Mouse (Mus musculus): ENCODE measurements around the gene Kcnma1. TPM values are rescaled to one million over a fixed set of nuclear protein-coding genes. Genes with fewer than 3 reads are reported as not detected.

The Kcnma1 gene
- polyA plus RNA-seq, 1 experiment from 2014 or later: 0.04 TPM

DNA sequence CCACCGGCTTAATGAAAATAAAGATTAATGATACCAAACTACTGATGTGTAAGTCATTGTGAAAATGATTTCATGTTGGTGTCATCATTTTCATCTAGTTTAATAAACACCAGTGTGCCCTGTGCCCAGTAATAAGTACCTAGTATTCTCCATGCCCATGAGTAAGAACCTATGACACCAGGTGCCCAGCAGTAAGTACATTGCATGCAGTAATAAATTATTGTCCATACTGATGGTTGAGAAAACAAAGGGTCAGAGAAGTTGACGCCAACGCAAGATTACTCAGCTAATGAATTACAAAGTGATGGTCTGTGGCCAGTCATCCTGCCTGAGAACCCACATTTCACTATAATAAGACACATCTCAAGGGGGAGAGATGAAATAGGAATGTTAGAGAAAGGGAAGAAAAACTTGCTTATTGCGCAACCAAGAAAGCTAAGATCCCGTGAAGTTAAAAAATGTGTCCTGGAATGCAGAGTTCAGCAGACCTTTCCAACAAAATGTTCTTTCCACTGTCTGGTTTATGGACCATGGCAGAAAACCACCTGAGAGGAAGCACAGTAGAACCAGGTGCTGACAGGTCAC lies 381.2 kb downstream of the Kcnma1 start:
- no peaks in the 10 kb centered on the region for H3K9me3 ChIP-seq (ENCODE audit: low read length)
- DNase-seq (no peak), ATAC-seq (no peak)
- no peak overlapping the region for H3K27ac ChIP-seq (ENCODE audit: low read depth)
- H3K27me3 ChIP-seq (ENCODE audit: insufficient read depth, low read length): no peaks in the 10 kb centered on the region
- no peaks in the 10 kb centered on the region for H3K36me3 ChIP-seq (replicated peaks; ENCODE audit: insufficient read depth, low read length)
- H3K4me3 ChIP-seq (ENCODE audit: low read depth, low read length): no peak overlapping the region
- H3K4me2 ChIP-seq (ENCODE audit: low read depth, low read length): no peak overlapping the region
- WGBS (ENCODE audit: insufficient replicate concordance): 80% methylated on average over 5 of the region's 5 CpGs
- H3K4me1 ChIP-seq (ENCODE audit: insufficient read depth): no peaks in the 10 kb centered on the region
- no peak overlapping the region for H3K9ac ChIP-seq (replicated peaks)
- no peak for TF ChIP-seq CTCF (IDR thresholded peaks at IDR 0.05; ENCODE audit: low read depth)
- no peak for TF ChIP-seq EP300 (IDR thresholded peaks at IDR 0.05; ENCODE audit: low read depth)

DNA sequence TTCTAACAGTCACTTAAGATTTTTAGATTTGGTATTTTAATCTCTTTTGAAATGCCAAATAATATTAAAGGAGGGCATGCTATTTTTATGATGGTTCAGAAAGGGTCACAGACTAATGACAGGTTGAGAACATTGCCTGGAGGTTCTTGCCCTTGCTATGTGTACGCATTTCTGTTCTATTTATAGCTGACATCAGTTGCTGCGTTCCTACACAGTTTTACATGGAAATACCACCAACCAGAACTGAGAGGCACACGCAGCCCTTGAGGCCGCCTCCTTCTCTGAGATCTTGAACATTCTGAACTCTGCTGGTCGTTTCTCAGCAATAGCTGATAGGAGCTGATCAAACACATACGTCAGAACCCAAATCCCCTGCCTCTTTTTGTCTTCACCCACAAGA lies 387.4 kb downstream of the Kcnma1 start:
- H3K4me1 ChIP-seq (ENCODE audit: insufficient read depth): no peaks in the 10 kb centered on the region
- no peak overlapping the region for H3K27ac ChIP-seq (ENCODE audit: low read depth)
- ATAC-seq (no peak), DNase-seq (no peak)
- no peaks in the 10 kb centered on the region for H3K9me3 ChIP-seq (ENCODE audit: low read length)
- 53% methylated on average over 6 of the region's 6 CpGs for WGBS (ENCODE audit: insufficient replicate concordance)
- no peak for TF ChIP-seq EP300 (IDR thresholded peaks at IDR 0.05; ENCODE audit: low read depth)
- no peak for TF ChIP-seq CTCF (IDR thresholded peaks at IDR 0.05; ENCODE audit: low read depth)
- H3K27me3 ChIP-seq (ENCODE audit: insufficient read depth, low read length): no peaks in the 10 kb centered on the region
- no peak overlapping the region for H3K9ac ChIP-seq (replicated peaks)
- H3K4me3 ChIP-seq (ENCODE audit: low read depth, low read length): no peak overlapping the region
- no peak overlapping the region for H3K4me2 ChIP-seq (ENCODE audit: low read depth, low read length)
- no peaks in the 10 kb centered on the region for H3K36me3 ChIP-seq (replicated peaks; ENCODE audit: insufficient read depth, low read length)

DNA sequence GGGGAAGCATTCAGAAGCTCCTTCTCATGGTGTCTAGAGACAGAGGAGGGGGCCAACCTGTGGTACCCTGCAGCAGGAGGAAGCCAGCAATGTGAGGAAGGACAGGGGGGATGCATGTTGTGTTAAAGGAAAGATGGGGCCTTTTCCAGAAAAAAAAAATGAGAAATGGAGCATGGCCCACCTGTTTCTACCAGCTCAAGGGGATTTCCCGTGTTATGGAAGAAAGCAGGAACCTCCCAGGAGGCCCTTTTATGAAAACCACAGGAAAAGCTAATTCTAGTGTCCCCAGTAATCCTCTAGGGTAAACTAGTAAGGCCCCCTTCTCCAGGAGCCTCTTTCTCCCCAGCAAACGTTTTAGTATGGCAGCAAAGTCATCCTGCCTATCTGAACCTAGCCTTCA lies 388.2 kb downstream of the Kcnma1 start:
- 15% methylated on average over 2 of the region's 2 CpGs for WGBS (ENCODE audit: insufficient replicate concordance)

DNA sequence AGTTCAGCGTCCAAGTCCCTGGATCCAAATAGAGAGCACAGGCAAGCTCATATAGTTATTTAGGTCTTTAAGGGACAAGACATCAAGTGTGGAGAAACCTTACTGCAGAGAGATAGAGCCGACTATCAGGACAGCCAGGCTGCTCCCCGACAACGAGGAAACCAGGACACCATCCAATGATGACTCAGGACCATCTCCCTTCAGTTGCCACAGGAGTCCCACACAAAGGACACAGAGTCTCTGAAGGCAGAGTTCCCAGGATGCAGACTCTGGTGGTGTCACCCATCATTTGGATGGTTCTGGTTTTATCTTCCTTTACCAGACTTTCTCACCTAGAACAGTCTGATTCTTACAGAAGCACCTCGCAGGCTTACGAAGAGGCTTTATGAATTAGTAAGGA lies 388.9 kb downstream of the Kcnma1 start:
- Histone ChIP-seq H3K4me3 (ENCODE audit: low read depth, low read length) (no peak overlapping the region), H3K9ac (replicated peaks) (no peak overlapping the region), H3K4me2 (ENCODE audit: low read depth, low read length) (no peak overlapping the region), H3K27ac (ENCODE audit: low read depth) (no peak overlapping the region), H3K36me3 (replicated peaks; ENCODE audit: insufficient read depth, low read length) (no peaks in the 10 kb centered on the region), H3K4me1 (ENCODE audit: insufficient read depth) (no peaks in the 10 kb centered on the region), H3K27me3 (ENCODE audit: insufficient read depth, low read length) (no peaks in the 10 kb centered on the region), H3K9me3 (ENCODE audit: low read length) (no peaks in the 10 kb centered on the region)
- DNase-seq: no peak
- WGBS (ENCODE audit: insufficient replicate concordance): 74% methylated on average over 6 of the region's 6 CpGs
- no peak for TF ChIP-seq CTCF (IDR thresholded peaks at IDR 0.05; ENCODE audit: low read depth)
- TF ChIP-seq EP300 (IDR thresholded peaks at IDR 0.05; ENCODE audit: low read depth): no peak
- no peak for ATAC-seq

More for the DNA sequence above, 388.2 kb downstream of the Kcnma1 start:
- Histone ChIP-seq H3K4me2 (ENCODE audit: low read depth, low read length) (no peak overlapping the region), H3K9me3 (ENCODE audit: low read length) (no peaks in the 10 kb centered on the region), H3K9ac (replicated peaks) (no peak overlapping the region), H3K36me3 (replicated peaks; ENCODE audit: insufficient read depth, low read length) (no peaks in the 10 kb centered on the region), H3K4me1 (ENCODE audit: insufficient read depth) (no peaks in the 10 kb centered on the region), H3K27ac (ENCODE audit: low read depth) (no peak overlapping the region), H3K27me3 (ENCODE audit: insufficient read depth, low read length) (no peaks in the 10 kb centered on the region), H3K4me3 (ENCODE audit: low read depth, low read length) (no peak overlapping the region)
- TF ChIP-seq EP300 (IDR thresholded peaks at IDR 0.05; ENCODE audit: low read depth) (no peak), CTCF (IDR thresholded peaks at IDR 0.05; ENCODE audit: low read depth) (no peak)
- no peak for DNase-seq
- ATAC-seq: no peak

DNA sequence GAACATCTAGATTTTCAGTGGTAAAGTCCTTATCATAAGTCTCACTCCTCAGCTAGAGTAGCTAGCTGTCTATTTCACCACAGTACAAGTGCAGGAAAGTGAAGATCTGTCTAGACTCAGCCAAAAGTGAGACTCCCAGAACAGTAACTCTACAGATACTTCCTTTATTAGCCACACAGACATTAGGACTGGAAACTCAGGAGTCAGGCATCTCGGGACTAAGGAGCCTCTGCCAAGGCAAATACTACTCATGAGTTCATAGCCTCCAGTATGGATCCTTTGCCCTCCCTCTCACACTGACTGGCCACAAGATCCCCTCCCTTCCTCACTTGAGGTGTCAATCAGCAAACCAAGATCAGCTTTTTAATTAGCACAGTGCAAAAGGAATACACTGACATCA lies 389.8 kb downstream of the Kcnma1 start:
- Histone ChIP-seq H3K4me1 (ENCODE audit: insufficient read depth) (no peaks in the 10 kb centered on the region), H3K27ac (ENCODE audit: low read depth) (no peak overlapping the region), H3K36me3 (replicated peaks; ENCODE audit: insufficient read depth, low read length) (no peaks in the 10 kb centered on the region), H3K4me3 (ENCODE audit: low read depth, low read length) (no peak overlapping the region), H3K9ac (replicated peaks) (no peak overlapping the region), H3K27me3 (ENCODE audit: insufficient read depth, low read length) (no peaks in the 10 kb centered on the region), H3K9me3 (ENCODE audit: low read length) (no peaks in the 10 kb centered on the region), H3K4me2 (ENCODE audit: low read depth, low read length) (no peak overlapping the region)
- no peak for DNase-seq
- 54% methylated on average over 1 of the region's 1 CpGs for WGBS (ENCODE audit: insufficient replicate concordance)
- ATAC-seq: no peak
- TF ChIP-seq EP300 (IDR thresholded peaks at IDR 0.05; ENCODE audit: low read depth) (no peak), CTCF (IDR thresholded peaks at IDR 0.05; ENCODE audit: low read depth) (no peak)

DNA sequence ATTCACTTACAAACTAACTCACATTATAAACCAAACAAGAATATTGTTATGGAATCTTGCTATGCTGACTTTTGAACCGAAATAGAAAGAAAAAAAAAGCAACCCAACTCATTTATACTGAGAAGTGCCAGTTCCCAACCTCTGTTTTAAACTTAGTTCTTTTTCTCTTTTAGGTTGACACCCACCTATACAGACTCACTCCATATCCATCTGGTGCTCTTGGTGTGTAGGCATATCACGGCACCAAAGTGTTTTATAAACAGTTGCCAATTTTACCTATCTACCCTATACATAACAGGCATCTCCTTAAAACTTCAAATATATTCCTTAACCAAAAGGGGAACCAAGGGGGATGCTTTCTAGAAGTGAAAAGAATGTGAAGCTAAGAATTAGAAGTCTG lies 393.6 kb downstream of the Kcnma1 start:
- no peak overlapping the region for H3K9ac ChIP-seq (replicated peaks)
- H3K4me2 ChIP-seq (ENCODE audit: low read depth, low read length): no peak overlapping the region
- no peaks in the 10 kb centered on the region for H3K27me3 ChIP-seq (ENCODE audit: insufficient read depth, low read length)
- TF ChIP-seq EP300 (IDR thresholded peaks at IDR 0.05; ENCODE audit: low read depth) (no peak), CTCF (IDR thresholded peaks at IDR 0.05; ENCODE audit: low read depth) (no peak)
- no peak for DNase-seq
- 68% methylated on average over 2 of the region's 2 CpGs for WGBS (ENCODE audit: insufficient replicate concordance)
- no peak overlapping the region for H3K4me3 ChIP-seq (ENCODE audit: low read depth, low read length)
- H3K9me3 ChIP-seq (ENCODE audit: low read length): no peaks in the 10 kb centered on the region
- no peak overlapping the region for H3K27ac ChIP-seq (ENCODE audit: low read depth)
- no peaks in the 10 kb centered on the region for H3K36me3 ChIP-seq (replicated peaks; ENCODE audit: insufficient read depth, low read length)
- H3K4me1 ChIP-seq (ENCODE audit: insufficient read depth): no peaks in the 10 kb centered on the region
- no peak for ATAC-seq

DNA sequence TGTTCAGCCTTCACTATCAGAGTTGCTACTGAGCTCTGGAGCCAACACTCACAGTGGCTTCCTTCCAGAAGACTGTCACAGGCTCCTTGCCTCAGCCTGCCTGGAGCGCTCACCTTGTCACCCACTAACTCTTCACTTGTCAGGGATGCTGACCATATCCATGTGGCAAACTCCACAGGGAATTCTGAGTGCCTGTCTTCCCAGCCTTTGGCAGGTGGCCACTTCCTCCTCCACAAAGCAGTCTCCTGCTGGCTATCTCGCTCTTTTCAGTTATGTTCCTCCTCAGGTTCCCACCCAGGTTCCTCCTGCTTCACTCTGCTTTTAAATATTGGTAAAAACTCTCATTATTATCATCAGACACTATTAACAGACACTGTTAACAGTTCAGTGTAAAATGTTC lies 395.3 kb downstream of the Kcnma1 start:
- Histone ChIP-seq H3K27me3 (ENCODE audit: insufficient read depth, low read length) (no peaks in the 10 kb centered on the region), H3K27ac (ENCODE audit: low read depth) (no peak overlapping the region), H3K9ac (replicated peaks) (no peak overlapping the region), H3K4me1 (ENCODE audit: insufficient read depth) (no peaks in the 10 kb centered on the region), H3K9me3 (ENCODE audit: low read length) (no peaks in the 10 kb centered on the region), H3K36me3 (replicated peaks; ENCODE audit: insufficient read depth, low read length) (no peaks in the 10 kb centered on the region), H3K4me3 (ENCODE audit: low read depth, low read length) (no peak overlapping the region), H3K4me2 (ENCODE audit: low read depth, low read length) (no peak overlapping the region)
- no peak for TF ChIP-seq CTCF (IDR thresholded peaks at IDR 0.05; ENCODE audit: low read depth)
- TF ChIP-seq EP300 (IDR thresholded peaks at IDR 0.05; ENCODE audit: low read depth): no peak
- ATAC-seq: no peak
- no peak for DNase-seq
- 67% methylated on average over 2 of the region's 2 CpGs for WGBS (ENCODE audit: insufficient replicate concordance)
